Comparison of ENCODE assay signal across 8 mouse cellular contexts in the genomic region with DNA sequence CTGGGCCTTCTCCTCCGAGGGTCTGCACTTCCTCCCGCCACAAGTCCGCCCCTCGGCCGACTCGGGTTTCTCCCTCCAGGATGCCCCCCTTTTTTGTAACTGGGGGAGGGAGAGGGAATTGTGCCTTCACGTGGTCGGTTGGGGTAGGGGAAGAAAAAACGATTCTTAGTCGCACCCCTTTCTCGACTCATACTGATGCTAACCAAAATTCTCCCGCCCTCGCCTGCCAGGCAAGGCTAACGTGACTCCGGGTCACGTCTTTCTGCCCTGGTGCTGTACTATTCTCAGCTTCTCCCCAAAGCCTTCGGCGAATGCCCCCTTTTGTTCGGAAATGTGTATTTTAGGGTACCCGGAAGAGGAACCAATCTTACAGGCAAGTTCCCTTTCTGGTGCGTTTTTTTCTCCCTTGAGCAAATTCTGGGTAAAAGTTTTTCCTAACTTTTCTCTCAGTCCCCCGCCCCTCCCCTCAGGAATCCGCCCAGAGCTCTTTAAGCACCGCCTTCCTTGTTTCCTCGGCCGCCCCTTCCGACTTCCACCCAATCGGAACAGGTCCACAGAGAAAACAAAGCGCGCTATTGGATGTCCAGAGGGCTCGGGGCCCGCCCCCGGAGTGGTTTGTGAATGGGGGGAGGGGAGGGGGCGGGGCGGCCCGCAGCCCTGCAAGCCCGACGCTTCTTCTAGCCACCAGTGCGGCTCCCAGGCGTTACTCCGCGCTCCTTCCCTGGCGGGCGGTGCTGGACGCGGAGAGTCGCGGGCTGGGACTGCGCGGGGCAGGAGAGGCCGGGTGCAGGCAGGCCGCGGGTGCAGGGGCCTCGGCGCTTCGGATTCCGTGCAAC. TPM values are rescaled to one million over a fixed set of nuclear protein-coding genes. Genes with fewer than 3 reads are reported as not detected.
A peak's percentile ranks its signal among the peaks of the same experiment; 100 is the strongest.
DNase-seq lines count a peak whose midpoint lies in the region; ATAC-seq and TF ChIP-seq lines count a peak whose summit lies in the region.

No protein-coding gene starts in this region.

- peaks cover 14 to 20% of the 10 kb centered on the region in 2 experiments for H3K36me3 ChIP-seq in CH12.LX (replicated peaks in 1 of 2; ENCODE audit: control insufficient read depth in 1 of 2, insufficient read depth in 1 of 2, low read length in 1 of 2)
- H3K36me3 ChIP-seq in forebrain, embryonic 12.5 days (replicated peaks) = no peaks in the 10 kb centered on the region
- no peaks in the 10 kb centered on the region for H3K36me3 ChIP-seq in liver, postnatal 0 days (replicated peaks; ENCODE audit: insufficient read depth, low read length)
- no peaks in the 10 kb centered on the region for H3K36me3 ChIP-seq in neural tube, embryonic 14.5 days (ENCODE audit: control insufficient read depth, insufficient read depth, low read length)

- TF ChIP-seq EP300 in CH12.LX (IDR thresholded peaks at IDR 0.05; ENCODE audit: low read length) = no peak
- TF ChIP-seq EP300 in liver, postnatal 0 days (IDR thresholded peaks at IDR 0.05; ENCODE audit: low read depth) = no peak

- peak overlapping the region; percentile 75 for H3K9ac ChIP-seq in CH12.LX (ENCODE audit: insufficient read depth, low read depth)
- H3K9ac ChIP-seq in forebrain, embryonic 12.5 days = peak overlapping the region; percentile 88
- H3K9ac ChIP-seq in liver, postnatal 0 days (replicated peaks) = peak overlapping the region; percentile 66
- peak overlapping the region; percentile 61 for H3K9ac ChIP-seq in neural tube, embryonic 14.5 days (replicated peaks; ENCODE audit: low read depth, low read length)

- peak overlapping the region; percentile 67 for H3K27ac ChIP-seq in CH12.LX (ENCODE audit: insufficient read depth, low read depth)
- peak overlapping the region; percentile 88 for H3K27ac ChIP-seq in forebrain, embryonic 12.5 days
- H3K27ac ChIP-seq in liver, postnatal 0 days (ENCODE audit: low read depth) = peak overlapping the region; percentile 85
- H3K27ac ChIP-seq in neural tube, embryonic 14.5 days (ENCODE audit: low read depth, low read length) = peak overlapping the region; percentile 55; the same call in 1 of the 2 replicates

- peak; percentile 97 for DNase-seq in CH12.LX (ENCODE audit: extremely low read depth)
- peak; percentile 95 for DNase-seq in c-Kit-positive CD71-positive TER-119-negative erythroid progenitor cells, embryonic 14.5 days (ENCODE audit: low read depth)
- peak; percentile 96 to 97 for DNase-seq in heart, postnatal 10 days
- peak; percentile 93 for DNase-seq in large intestine, adult 2 months (ENCODE audit: low read depth, low spot score)
- DNase-seq in liver, postnatal 0 days = peak; percentile 91
- peak; percentile 94 for DNase-seq in testis, postnatal 10 days (ENCODE audit: low spot score)

- no peak for TF ChIP-seq RAD21 in CH12.LX (IDR thresholded peaks at IDR 0.05; ENCODE audit: low read depth, low read length)

- in situ Hi-C loops in CH12.LX (cut with MboI; ENCODE audit: low pct_ligation_motif_present, low pct_unique_long_range_greater_than_20kb, low sequenced_read_pairs) = no loop called here

- H3K4me2 ChIP-seq in CH12.LX (ENCODE audit: insufficient read depth, low read depth, poor library complexity, severe bottlenecking) = peak overlapping the region; percentile 84
- peak overlapping the region; percentile 99 for H3K4me2 ChIP-seq in forebrain, embryonic 12.5 days
- H3K4me2 ChIP-seq in liver, postnatal 0 days (ENCODE audit: low read depth, low read length) = peak overlapping the region; percentile 100
- peak overlapping the region; percentile 93 for H3K4me2 ChIP-seq in neural tube, embryonic 14.5 days (ENCODE audit: low read depth, low read length)

- peaks cover 15% of the 10 kb centered on the region for H3K9me3 ChIP-seq in CH12.LX (replicated peaks; ENCODE audit: low read length)
- no peaks in the 10 kb centered on the region for H3K9me3 ChIP-seq in forebrain, embryonic 12.5 days
- H3K9me3 ChIP-seq in liver, postnatal 0 days (ENCODE audit: low read length) = no peaks in the 10 kb centered on the region
- no peaks in the 10 kb centered on the region for H3K9me3 ChIP-seq in neural tube, embryonic 14.5 days (ENCODE audit: control insufficient read depth, low read length)

- peak; percentile 88 for TF ChIP-seq POLR2A in CH12.LX (IDR thresholded peaks at IDR 0.05; ENCODE audit: low read depth, low read length)

- peaks cover 36% of the 10 kb centered on the region for H3K79me2 ChIP-seq in CH12.LX (replicated peaks; ENCODE audit: control insufficient read depth, extremely low read depth, insufficient read depth, poor library complexity, severe bottlenecking)

- intact Hi-C loops in heart, postnatal 10 days (cut with DNase I) = loop anchor here (2.0 to 5.0 kb wide), 3 partner anchors 103 to 164 kb away; no protein-coding TSS in a partner anchor

- no peak for TF ChIP-seq CTCF in CH12.LX (conservative IDR thresholded peaks at IDR 0.05 in 1 of 2, IDR thresholded peaks at IDR 0.05 in 1 of 2; ENCODE audit: low read depth in 2 of 2, low read length in 2 of 2)
- no peak; the same call in 1 of the 2 replicates for TF ChIP-seq CTCF in liver, postnatal 0 days (IDR thresholded peaks at IDR 0.05; ENCODE audit: low read depth)

- H3K4me1 ChIP-seq in CH12.LX (ENCODE audit: control insufficient read depth in 1 of 2, insufficient read depth in 2 of 2) = peaks cover 15 to 42% of the 10 kb centered on the region in 2 experiments
- peaks cover 53% of the 10 kb centered on the region for H3K4me1 ChIP-seq in forebrain, embryonic 12.5 days
- peaks cover 30% of the 10 kb centered on the region for H3K4me1 ChIP-seq in liver, postnatal 0 days (ENCODE audit: insufficient read depth)
- H3K4me1 ChIP-seq in neural tube, embryonic 14.5 days (ENCODE audit: control insufficient read depth, insufficient read depth, low read length) = 0 out of 2 replicates have a peak, but pooled peaks cover 8% of the 10 kb centered on the region

- dilution Hi-C loops in CH12.LX (cut with MboI; ENCODE audit: extremely low pct_ligation_motif_present, extremely low pct_unique_long_range_greater_than_20kb, low sequenced_read_pairs) = no loop called here

- WGBS in forebrain, embryonic 12.5 days = under 1% methylated on average over 54 of the region's 57 CpGs
- under 1% methylated on average over 54 of the region's 57 CpGs for WGBS in large intestine, adult 2 months
- under 1% methylated on average over 56 of the region's 57 CpGs for WGBS in liver, postnatal 0 days (ENCODE audit: insufficient replicate concordance)
- WGBS in neural tube, embryonic 14.5 days = under 1% methylated on average over 57 of the region's 57 CpGs

- H3K4me3 ChIP-seq in CH12.LX (replicated peaks in 1 of 3; ENCODE audit: low read depth in 2 of 3, low read length in 2 of 3, poor library complexity in 1 of 3) = peak overlapping the region; percentile 62 to 83 (median 64)
- peak overlapping the region; percentile 74 for H3K4me3 ChIP-seq in forebrain, embryonic 12.5 days (replicated peaks)
- H3K4me3 ChIP-seq in liver, postnatal 0 days (ENCODE audit: low read depth, low read length) = peak overlapping the region; percentile 69
- peak overlapping the region; percentile 57 for H3K4me3 ChIP-seq in neural tube, embryonic 14.5 days (ENCODE audit: low read depth, low read length)

- peak; percentile 95 for ATAC-seq in forebrain, embryonic 12.5 days (ENCODE audit: low FRiP score)
- peak; percentile 95 for ATAC-seq in liver, postnatal 0 days
- peak; percentile 93 for ATAC-seq in neural tube, embryonic 14.5 days (ENCODE audit: low read depth)

- H3K27me3 ChIP-seq in CH12.LX (replicated peaks) = no peaks in the 10 kb centered on the region
- peaks cover 55% of the 10 kb centered on the region for H3K27me3 ChIP-seq in forebrain, embryonic 12.5 days
- no peaks in the 10 kb centered on the region; the same call in 1 of the 2 replicates for H3K27me3 ChIP-seq in liver, postnatal 0 days (ENCODE audit: insufficient read depth, low read length)
- H3K27me3 ChIP-seq in neural tube, embryonic 14.5 days (ENCODE audit: control insufficient read depth, insufficient read depth, low read length) = no peaks in the 10 kb centered on the region

TF ChIP-seq in CH12.LX, 34 proteins besides CTCF, POLR2A, EP300 and RAD21 (continues in another document):
- TF ChIP-seq CHD2 (IDR thresholded peaks at IDR 0.05; ENCODE audit: low read length) (peak; percentile 94), POLR2AphosphoS2 (IDR thresholded peaks at IDR 0.05; ENCODE audit: low read depth, low read length) (peak; percentile 46; the same call in 1 of the 2 replicates), TBP (conservative IDR thresholded peaks at IDR 0.05; ENCODE audit: low read depth, low read length) (peak; percentile 44; the same call in 1 of the 2 replicates), MAZ (IDR thresholded peaks at IDR 0.05; ENCODE audit: low read depth, low read length) (peak; percentile 80; the same call in 1 of the 2 replicates), BHLHE40 (IDR thresholded peaks at IDR 0.05; ENCODE audit: low read depth, low read length) (peak; percentile 83), ETS1 (conservative IDR thresholded peaks at IDR 0.05; ENCODE audit: low read depth, low read length) (no peak), JUND (conservative IDR thresholded peaks at IDR 0.05; ENCODE audit: low read depth, low read length) (no peak), USF1 (IDR thresholded peaks at IDR 0.05; ENCODE audit: low read depth, low read length) (no peak; the same call in 1 of the 2 replicates), ZMIZ1 (IDR thresholded peaks at IDR 0.05; ENCODE audit: low read depth, low read length) (peak; percentile 47; the same call in 1 of the 2 replicates), IRF4 (IDR thresholded peaks at IDR 0.05; ENCODE audit: low read depth, low read length) (peak; percentile 21; the same call in 1 of the 2 replicates), ZC3H11A (IDR thresholded peaks at IDR 0.05; ENCODE audit: low read depth, low read length) (no peak)

RNA-seq across cellular contexts. Expression of gene Fzd7, which starts 0.6 kb away (rescaled TPM):
- total RNA-seq in CH12.LX (2012; rRNA removed) (8.2 and 10.1 TPM in 2 replicates), CH12.LX (2014; rRNA removed) (3.3 and 4.0 TPM in 2 replicates)
- 4.2 and 4.8 TPM in 2 replicates for polyA plus RNA-seq in CH12.LX (2012; ENCODE audit: insufficient read length, low read depth)
- 8.1 and 10.9 TPM in 2 replicates for polyA plus RNA-seq in forebrain, embryonic 12.5 days (2016; fragmentation: Nextera tagmentation; extraction: Ambion mirVana)
- 1 to 10 TPM; 6.4 to 6.7 TPM for total RNA-seq in heart, postnatal 10 days (2021)
- polyA plus RNA-seq in large intestine, adult 2 months (2012; rRNA removed) = 4.1 and 8.5 TPM in 2 replicates
- polyA plus RNA-seq in liver, postnatal 0 days (2015; fragmentation: Nextera tagmentation; extraction: Ambion mirVana) = 0.76 and 0.99 TPM in 2 replicates
- 4.3 and 4.5 TPM in 2 replicates for polyA plus RNA-seq in neural tube, embryonic 14.5 days (2014; fragmentation: Nextera tagmentation; extraction: Ambion mirVana)

RNA-seq across cellular contexts. Expression of gene Gm973, which starts 34.4 kb away (rescaled TPM):
- total RNA-seq in CH12.LX (2012; rRNA removed) = 7.6 and 8.8 TPM in 2 replicates
- 2.3 and 4.3 TPM in 2 replicates for total RNA-seq in CH12.LX (2014; rRNA removed)
- polyA plus RNA-seq in CH12.LX (2012; ENCODE audit: insufficient read length, low read depth) = 14.9 and 17.7 TPM in 2 replicates
- 1.1 and 1.3 TPM in 2 replicates for polyA plus RNA-seq in forebrain, embryonic 12.5 days (2016; fragmentation: Nextera tagmentation; extraction: Ambion mirVana)
- total RNA-seq in heart, postnatal 10 days (2021) = under 1 TPM; 0.35 to 0.45 TPM
- 0.11 and 0.43 TPM in 2 replicates for polyA plus RNA-seq in large intestine, adult 2 months (2012; rRNA removed)
- polyA plus RNA-seq in liver, postnatal 0 days (2015; fragmentation: Nextera tagmentation; extraction: Ambion mirVana) = not detected in 2 replicates
- polyA plus RNA-seq in neural tube, embryonic 14.5 days (2014; fragmentation: Nextera tagmentation; extraction: Ambion mirVana) = 9.0 and 13.2 TPM in 2 replicates

Comparison
In these comparisons a context has a peak if more than half of its experiments do, and no peak if none do; other contexts are left out.
1. Peak in every context shown above with its lines: DNase-seq, ATAC-seq, H3K4me3 ChIP-seq and H3K27ac ChIP-seq.